Mouse (Mus musculus) kidney, embryonic 15.5 days (tissue): ENCODE data around the gene Nr2f6. TPM values are rescaled to one million over a fixed set of nuclear protein-coding genes. Genes with fewer than 3 reads are reported as not detected.
"Not testable (repeated sequence)": the region's sequence is repeated elsewhere in the genome, so short reads cannot be mapped to it uniquely, and the experiment has no call there.

ENCODE experiments used
- ATAC-seq: fragments of 200-750 bp; cut with Nextera tagmentation; replicated peaks from 2 replicates; pipeline ENCODE4 v1.8.0; 2017; ENCODE audit warnings: moderate TSS enrichment; ENCODE audit not compliant: low FRiP score
- H3K27ac ChIP-seq: fragments of 300-500 bp; sonication (generic); 2 replicates; pipeline ENCODE4 v1.5.1; 2015; ENCODE audit warnings: mild to moderate bottlenecking, inconsistent platforms
- H3K27me3 ChIP-seq: fragments of 300-500 bp; sonication (generic); 2 replicates; pipeline ENCODE4 v1.6.1; 2015; ENCODE audit warnings: inconsistent platforms
- H3K36me3 ChIP-seq: fragments of 300-500 bp; sonication (generic); 2 replicates; pipeline ENCODE4 v1.6.1; 2015; ENCODE audit warnings: inconsistent platforms
- H3K4me1 ChIP-seq: fragments of 300-500 bp; sonication (generic); 2 replicates; pipeline ENCODE4 v1.6.1; 2015; ENCODE audit warnings: inconsistent platforms
- H3K4me2 ChIP-seq: fragments of 300-500 bp; sonication (generic); 2 replicates; pipeline ENCODE4 v1.6.1; 2015; ENCODE audit warnings: moderate library complexity, mild to moderate bottlenecking, inconsistent platforms
- H3K4me3 ChIP-seq: fragments of 300-500 bp; sonication (generic); replicated peaks from 2 replicates; pipeline ENCODE4 v1.5.1; 2015; ENCODE audit warnings: mild to moderate bottlenecking, inconsistent platforms
- H3K9ac ChIP-seq: fragments of 300-500 bp; sonication (generic); 2 replicates; pipeline ENCODE4 v1.6.1; 2015; ENCODE audit warnings: mild to moderate bottlenecking, inconsistent platforms
- H3K9me3 ChIP-seq: fragments of 300-500 bp; sonication (generic); replicated peaks from 2 replicates; pipeline ENCODE4 v1.6.1; 2016; ENCODE audit warnings: inconsistent platforms
- WGBS: fragments of 180-500 bp; shearing (Covaris S2); methylation state at CpG from one replicate; pipeline ENCODE4 v1.1.7; 2015; ENCODE audit warnings: mixed read lengths; 5-methylcytosine and 5-hydroxymethylcytosine counted together
- polyA plus RNA-seq: library from polyadenylated mRNA; unstranded; fragments of >200 nt; fragmentation: Nextera tagmentation; extraction: Ambion mirVana; gene quantifications from 2 replicates; pipeline ENCODE4 v1.2.1, GENCODE M21; 2015

Nr2f6 gene
- polyA plus RNA-seq, 1 experiment from 2014 or later = 96.1 TPM

- Histone ChIP-seq H3K36me3 (peaks cover 69% of the 10 kb centered on the region), H3K4me1 (no peaks in the 10 kb centered on the region), H3K4me2 (no peak overlapping the region), H3K9ac (no peak overlapping the region), H3K27me3 (no peaks in the 10 kb centered on the region), H3K9me3 (no peaks in the 10 kb centered on the region), H3K27ac (no peak overlapping the region), H3K4me3 (no peak overlapping the region)
- WGBS = 80% methylated on average over 5 of the region's 5 CpGs
- ATAC-seq = no peak
These were observed 41.1 kb downstream of the Nr2f6 start for GRCm38 (mm10) chr8:71340625-71341024.

- H3K4me2 ChIP-seq, H3K27me3 ChIP-seq, H3K4me1 ChIP-seq, H3K9me3 ChIP-seq, H3K4me3 ChIP-seq, H3K9ac ChIP-seq, ATAC-seq, H3K27ac ChIP-seq: not testable (repeated sequence)
- 93% methylated on average over 6 of the region's 6 CpGs for WGBS
- peaks cover 59% of the 10 kb centered on the region for H3K36me3 ChIP-seq
These were observed 43.9 kb downstream of the Nr2f6 start for GRCm38 (mm10) chr8:71337834-71338233.

GRCm38 (mm10) chr8:71324848-71325247, 56.9 kb downstream of the Nr2f6 start:
- H3K4me1 ChIP-seq = no peaks in the 10 kb centered on the region
- peaks cover 78% of the 10 kb centered on the region for H3K36me3 ChIP-seq
- H3K4me2 ChIP-seq = no peak overlapping the region
- no peak overlapping the region for H3K4me3 ChIP-seq
- no peaks in the 10 kb centered on the region for H3K27me3 ChIP-seq
- no peaks in the 10 kb centered on the region for H3K9me3 ChIP-seq
- H3K27ac ChIP-seq = no peak overlapping the region
- WGBS = 87% methylated on average over 1 of the region's 1 CpGs
- H3K9ac ChIP-seq = no peak overlapping the region
- ATAC-seq = no peak

Other genes with a start within 250 kb of the Nr2f6 start
- gene Myo9b, start 109.2 kb downstream of the Nr2f6 start, polyA plus RNA-seq = 20.6 and 23.6 TPM in 2 replicates
- gene Haus8, start 109.0 kb downstream of the Nr2f6 start, polyA plus RNA-seq = 50.7 and 55.1 TPM in 2 replicates
- 103 and 105 TPM in 2 replicates for gene Use1, start 15.1 kb downstream of the Nr2f6 start, polyA plus RNA-seq
- gene Ocel1, start 10.7 kb downstream of the Nr2f6 start, polyA plus RNA-seq = 6.6 and 7.1 TPM in 2 replicates
- 19.1 and 22.3 TPM in 2 replicates for gene Ushbp1, start 13.8 kb upstream of the Nr2f6 start, polyA plus RNA-seq
- 117 and 118 TPM in 2 replicates for gene Babam1, start 14.9 kb upstream of the Nr2f6 start, polyA plus RNA-seq
- gene Ankle1, start 24.1 kb upstream of the Nr2f6 start, polyA plus RNA-seq = 46.7 and 57.1 TPM in 2 replicates
- 42.8 and 47.0 TPM in 2 replicates for gene Abhd8, start 81.7 kb upstream of the Nr2f6 start, polyA plus RNA-seq
- 178 and 198 TPM in 2 replicates for gene Mrpl34, start 83.0 kb upstream of the Nr2f6 start, polyA plus RNA-seq
- gene Dda1, start 87.2 kb upstream of the Nr2f6 start, polyA plus RNA-seq = 98.1 and 106 TPM in 2 replicates
- 1.4 and 2.0 TPM in 2 replicates for gene Ano8, start 104.0 kb upstream of the Nr2f6 start, polyA plus RNA-seq
- gene Gtpbp3, start 106.1 kb upstream of the Nr2f6 start, polyA plus RNA-seq = 21.3 and 22.9 TPM in 2 replicates
- 136 and 143 TPM in 2 replicates for gene Plvap, start 129.8 kb upstream of the Nr2f6 start, polyA plus RNA-seq
- 0.52 and 1.2 TPM in 2 replicates for gene Ccdc194, start 143.8 kb upstream of the Nr2f6 start, polyA plus RNA-seq
- gene Bst2, start 155.5 kb upstream of the Nr2f6 start, polyA plus RNA-seq = 50.2 and 53.0 TPM in 2 replicates
- gene Mvb12a, start 161.0 kb upstream of the Nr2f6 start, polyA plus RNA-seq = 98.3 and 99.8 TPM in 2 replicates
- gene Tmem221, start 176.9 kb upstream of the Nr2f6 start, polyA plus RNA-seq = 10.6 and 12.8 TPM in 2 replicates
- 0.18 and 0.36 TPM in 2 replicates for gene Nxnl1, start 184.6 kb upstream of the Nr2f6 start, polyA plus RNA-seq
- gene Slc27a1, start 186.9 kb upstream of the Nr2f6 start, polyA plus RNA-seq = 44.5 and 45.3 TPM in 2 replicates
- 232 and 247 TPM in 2 replicates for gene Pgls, start 210.2 kb upstream of the Nr2f6 start, polyA plus RNA-seq
- 4.7 and 5.6 TPM in 2 replicates for gene Fam129c, start 215.7 kb upstream of the Nr2f6 start, polyA plus RNA-seq
- gene Colgalt1, start 229.0 kb upstream of the Nr2f6 start, polyA plus RNA-seq = 67.7 and 78.0 TPM in 2 replicates